Mouse (Mus musculus) spleen, adult 18-20 months (tissue): ENCODE measurements around the gene S1pr5.
"Not testable (repeated sequence)": the region's sequence is repeated elsewhere in the genome, so short reads cannot be mapped to it uniquely, and the experiment has no call there.

Experiments
- DNase-seq, 2 experiments: peaks; one replicate each; pipeline ENCODE4 v3.0.0; 2022; ENCODE audit warnings: mixed read lengths in 2 of 2

The S1pr5 gene

DNA sequence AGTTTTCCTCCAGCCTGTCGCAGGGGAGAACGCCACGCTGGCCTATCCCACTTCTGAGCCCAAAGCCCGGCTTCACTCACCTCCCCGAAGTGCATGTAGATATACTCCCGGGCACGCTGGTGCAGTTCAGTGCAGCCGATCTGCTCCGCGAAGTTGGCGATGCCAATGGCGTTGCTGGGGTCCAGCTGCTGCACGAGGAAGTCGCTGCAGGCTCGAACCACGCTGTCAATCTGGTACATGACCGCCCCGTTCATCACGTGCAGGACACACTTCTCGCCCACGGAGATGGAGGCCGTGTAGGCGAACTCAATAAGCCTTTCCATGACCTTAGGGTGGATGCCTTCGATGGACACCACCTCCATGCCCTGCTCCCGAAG is 11.3 kb downstream of the S1pr5 start:
- peak in 1 of 2 experiments; percentile 17 for DNase-seq

DNA sequence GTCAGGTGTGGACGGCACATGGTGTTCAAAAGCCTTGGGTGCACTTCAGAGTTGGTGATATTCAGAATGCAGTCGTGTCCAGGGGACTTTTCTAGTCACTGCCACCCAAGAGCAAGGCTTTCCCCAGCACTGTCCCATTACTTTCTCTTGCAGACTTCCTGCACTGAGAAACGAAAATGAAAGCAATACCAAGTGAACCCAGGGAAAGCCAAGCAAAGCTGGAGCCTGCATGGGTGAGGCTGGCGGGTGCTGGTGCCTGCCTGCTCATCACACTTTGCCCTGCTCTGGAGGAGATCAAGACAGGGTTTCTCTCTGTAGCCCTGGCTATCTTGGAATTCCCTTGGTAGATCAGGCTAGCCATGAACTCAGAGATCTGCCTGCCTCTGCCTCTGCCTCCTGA is 12.9 kb downstream of the S1pr5 start:
- DNase-seq: peak in 1 of 2 experiments; percentile 18

DNA sequence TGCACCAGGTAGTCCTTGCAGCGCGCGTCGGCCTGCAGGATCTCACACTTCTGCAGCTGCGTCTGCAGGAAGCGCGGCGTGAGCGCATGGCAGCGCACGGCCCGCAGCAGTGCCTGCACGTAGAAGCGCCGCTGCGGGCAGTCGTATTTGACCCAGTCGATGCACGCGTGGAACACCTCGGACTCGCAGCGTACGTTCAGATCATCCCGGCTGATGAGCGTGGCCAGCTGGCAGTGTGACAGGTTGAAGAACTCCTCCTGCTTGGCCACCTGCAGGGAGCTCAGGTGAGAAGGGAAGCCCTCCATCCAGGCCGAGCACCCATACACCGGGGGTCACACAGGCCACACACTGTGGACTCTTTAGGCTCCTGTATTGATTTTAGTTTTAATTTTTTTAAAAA is 14.4 kb downstream of the S1pr5 start:
- no peak for DNase-seq

DNA sequence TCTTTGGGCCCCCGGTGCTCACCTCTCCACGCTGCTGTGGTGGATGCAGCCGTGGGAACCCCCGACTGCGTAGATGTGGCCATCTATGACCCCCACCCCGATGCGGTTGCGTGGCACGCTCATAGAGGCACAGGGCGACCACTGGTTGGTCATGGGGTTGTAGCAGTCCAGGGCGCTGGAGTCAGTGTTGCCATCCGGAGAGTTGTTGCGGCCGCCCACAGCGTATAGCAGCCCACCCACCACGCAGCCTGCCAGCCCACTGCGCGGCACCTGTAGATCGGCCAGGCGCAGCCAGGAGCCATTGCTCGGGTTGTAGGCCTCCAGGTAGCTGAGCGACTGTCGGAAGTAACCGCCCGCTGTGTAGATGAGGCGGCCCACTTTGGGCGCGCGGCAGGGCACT is 14.9 kb downstream of the S1pr5 start:
- DNase-seq: no peak

GRCm38 (mm10) chr9:21232867-21233266 is 15.4 kb downstream of the S1pr5 start:
- DNase-seq: no peak

DNA sequence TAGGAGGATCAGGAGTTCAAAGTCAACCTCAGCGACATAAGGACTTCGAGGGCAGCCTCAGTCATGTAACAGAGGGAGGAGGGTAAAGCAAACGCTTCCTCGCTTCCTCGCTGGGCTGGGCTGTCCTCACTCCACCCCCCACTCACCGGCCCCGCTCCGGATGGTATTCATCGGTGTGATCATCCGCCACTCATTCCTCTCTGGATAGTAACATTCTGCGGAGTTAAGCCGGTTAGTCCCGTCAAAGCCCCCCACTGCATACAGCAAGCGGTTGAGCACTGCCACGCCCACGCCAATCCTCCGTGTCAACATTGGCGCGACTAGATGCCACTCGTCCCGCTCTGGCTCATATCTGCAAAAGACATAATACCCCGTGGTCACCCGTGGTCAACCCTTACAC is 16.7 kb downstream of the S1pr5 start:
- no peak for DNase-seq

DNA sequence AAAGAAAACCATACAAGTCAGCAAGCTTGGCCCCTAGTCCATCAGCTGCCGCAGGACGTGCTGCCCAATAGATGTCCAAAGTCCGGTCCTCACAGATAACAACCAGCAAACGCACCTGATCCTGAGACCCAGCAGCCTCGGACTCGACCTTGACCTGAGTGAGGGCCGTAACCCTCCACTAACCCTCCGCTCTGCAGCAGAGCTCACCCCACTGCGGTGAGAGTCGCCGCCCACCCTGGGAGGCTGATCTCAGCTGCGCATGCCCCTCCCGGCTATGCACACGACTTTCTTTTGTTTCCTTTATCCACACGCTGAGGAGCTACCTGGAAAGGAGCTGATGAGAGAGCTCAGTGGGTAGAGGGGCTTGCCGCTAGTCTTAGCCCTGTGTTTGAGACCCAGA is 20.9 kb downstream of the S1pr5 start:
- no peak for DNase-seq

DNA sequence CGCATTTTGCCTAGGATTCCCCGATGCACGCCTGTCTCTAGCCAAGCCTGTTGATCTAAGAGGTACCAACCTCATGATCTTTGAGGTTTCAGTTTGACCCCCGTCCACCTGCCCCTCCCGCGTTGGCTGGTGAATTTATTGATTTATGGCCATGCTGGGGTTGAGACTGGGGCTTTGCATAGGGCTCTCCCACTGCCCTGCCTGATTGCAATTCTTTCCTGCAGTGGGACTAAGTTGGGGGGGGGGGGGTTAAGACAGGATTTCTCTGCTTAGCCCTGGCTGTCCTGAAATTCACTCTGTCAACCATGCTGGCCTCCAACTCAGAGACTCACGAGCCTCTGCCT is 22.9 kb downstream of the S1pr5 start:
- no peak for DNase-seq

DNA sequence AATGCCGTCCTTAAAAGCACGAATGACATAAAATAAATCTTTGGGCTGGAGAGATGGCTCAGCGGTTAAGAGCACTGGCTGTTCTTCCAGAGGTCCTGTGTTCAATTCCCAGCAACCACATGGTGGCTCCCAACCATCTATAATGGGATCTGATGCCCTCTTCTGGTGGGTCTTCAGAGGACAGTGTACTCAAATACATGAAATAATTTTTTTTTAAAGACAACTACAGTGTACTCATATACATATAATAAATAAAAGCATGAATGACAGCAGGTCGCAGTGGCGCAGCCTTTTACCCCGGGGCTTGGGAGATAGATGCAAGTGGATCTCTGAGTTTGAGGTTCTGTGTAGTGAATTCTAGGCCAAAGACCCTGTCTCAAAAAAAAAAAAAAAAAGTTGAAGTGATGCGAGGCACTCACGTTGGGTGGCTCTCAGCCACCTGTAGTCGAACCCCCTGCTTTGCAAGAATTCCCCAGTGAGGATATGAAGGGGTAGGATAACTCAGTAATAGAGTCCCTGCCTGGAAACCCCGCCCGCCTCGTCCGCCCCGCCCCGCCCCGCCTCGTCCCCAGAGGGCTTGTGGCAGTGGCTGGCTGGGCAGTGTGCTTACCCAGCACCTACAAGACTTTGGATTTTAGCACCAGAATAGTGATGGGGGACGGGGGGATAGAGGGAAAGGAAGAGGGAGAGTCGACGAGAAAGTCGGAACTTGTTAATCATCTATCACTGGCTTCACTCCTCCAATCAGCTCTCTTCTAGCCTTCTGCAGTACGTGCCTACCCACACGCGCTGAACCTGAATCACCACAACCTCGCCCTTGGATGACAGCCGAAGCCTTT is 23.4 kb downstream of the S1pr5 start:
- peak in 1 of 2 experiments; percentile 41 for DNase-seq

GRCm38 (mm10) chr9:21223906-21224305 is 24.3 kb downstream of the S1pr5 start:
- DNase-seq: no peak

DNA sequence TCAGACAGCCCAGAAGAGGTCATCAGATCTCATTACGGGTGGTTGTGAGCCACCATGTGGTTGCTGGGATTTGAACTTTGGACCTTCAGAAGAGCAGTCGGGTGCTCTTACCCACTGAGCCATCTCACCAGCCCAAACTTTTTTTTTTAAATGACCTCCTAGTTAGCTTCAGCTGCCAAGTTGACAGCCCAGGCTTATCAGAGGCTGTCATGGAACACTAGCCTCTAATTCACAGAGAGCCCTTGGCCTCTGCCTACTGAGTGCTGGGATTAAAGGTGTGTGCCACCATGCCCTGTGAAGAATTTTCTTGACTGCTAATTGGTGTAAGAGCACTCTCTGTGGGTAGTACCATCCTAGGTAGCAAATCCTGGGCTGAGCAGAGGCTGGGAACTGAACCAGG is 24.8 kb downstream of the S1pr5 start:
- DNase-seq: not testable (repeated sequence)

DNA sequence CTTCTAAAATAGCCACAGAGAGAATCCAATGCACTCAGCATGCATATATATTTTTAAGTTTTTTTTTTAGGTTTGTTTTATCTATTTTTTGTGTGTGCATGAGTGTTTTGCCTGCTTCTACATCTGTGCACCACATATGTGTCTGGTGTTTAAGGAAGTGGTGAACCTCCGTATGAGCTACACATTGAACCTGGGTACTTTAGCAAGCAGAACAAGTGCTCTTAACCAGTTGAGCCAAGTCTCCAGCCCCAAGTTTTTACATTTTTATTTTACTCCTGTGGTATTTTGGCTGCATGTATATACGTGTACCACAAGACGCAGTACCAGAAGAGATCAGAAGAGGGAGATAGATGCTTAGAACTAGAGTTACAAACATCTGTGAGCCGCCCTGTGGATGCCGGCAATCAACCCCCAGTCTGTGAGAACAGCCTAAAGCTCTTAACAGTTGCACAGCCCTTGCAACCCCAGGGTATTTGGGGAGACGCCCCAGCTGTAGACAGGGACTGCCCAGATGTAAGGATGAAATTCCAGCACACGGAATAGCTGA is 26.8 kb downstream of the S1pr5 start:
- no peak for DNase-seq

GRCm38 (mm10) chr9:21220490-21221382 is 27.5 kb downstream of the S1pr5 start:
- DNase-seq: peak; percentile 91 to 95

GRCm38 (mm10) chr9:21219820-21220219 is 28.4 kb downstream of the S1pr5 start:
- DNase-seq: no peak

DNA sequence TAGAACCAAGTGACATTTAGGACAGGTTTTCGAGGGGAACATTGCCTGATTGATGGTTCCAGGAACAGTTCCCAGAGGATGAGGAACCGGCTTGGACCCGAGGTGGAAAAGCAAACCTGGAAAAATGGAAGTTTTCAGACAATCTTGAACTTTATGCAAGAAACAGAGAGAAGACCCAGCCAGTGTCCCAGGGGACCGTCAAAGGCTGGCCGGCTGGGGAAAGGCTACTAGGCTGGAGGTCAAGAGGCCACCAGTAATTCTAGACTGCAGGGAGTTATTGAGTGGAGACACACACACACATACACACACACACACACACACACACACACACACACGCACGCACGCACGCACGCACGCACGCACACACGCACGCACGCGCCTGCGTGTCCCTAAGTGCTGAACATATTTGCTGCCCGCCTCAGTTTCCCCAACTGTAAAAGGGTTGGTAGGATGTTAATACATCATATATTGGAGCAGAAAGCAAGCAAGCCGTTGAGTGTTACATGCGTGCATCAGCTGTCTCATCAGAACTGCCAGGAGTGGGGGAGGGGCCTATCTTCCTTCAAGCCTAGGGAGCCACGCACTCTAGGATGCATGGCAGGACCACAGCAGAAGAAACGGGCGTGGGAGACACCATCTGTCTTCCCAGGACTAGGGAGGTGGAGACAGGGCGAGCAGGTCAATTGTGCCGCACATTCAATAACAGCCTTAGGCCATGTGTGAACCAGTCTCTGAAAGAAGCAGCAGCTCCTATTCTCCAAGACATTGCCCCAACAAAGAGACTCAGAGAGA is 32.0 kb downstream of the S1pr5 start:
- no peak for DNase-seq

DNA sequence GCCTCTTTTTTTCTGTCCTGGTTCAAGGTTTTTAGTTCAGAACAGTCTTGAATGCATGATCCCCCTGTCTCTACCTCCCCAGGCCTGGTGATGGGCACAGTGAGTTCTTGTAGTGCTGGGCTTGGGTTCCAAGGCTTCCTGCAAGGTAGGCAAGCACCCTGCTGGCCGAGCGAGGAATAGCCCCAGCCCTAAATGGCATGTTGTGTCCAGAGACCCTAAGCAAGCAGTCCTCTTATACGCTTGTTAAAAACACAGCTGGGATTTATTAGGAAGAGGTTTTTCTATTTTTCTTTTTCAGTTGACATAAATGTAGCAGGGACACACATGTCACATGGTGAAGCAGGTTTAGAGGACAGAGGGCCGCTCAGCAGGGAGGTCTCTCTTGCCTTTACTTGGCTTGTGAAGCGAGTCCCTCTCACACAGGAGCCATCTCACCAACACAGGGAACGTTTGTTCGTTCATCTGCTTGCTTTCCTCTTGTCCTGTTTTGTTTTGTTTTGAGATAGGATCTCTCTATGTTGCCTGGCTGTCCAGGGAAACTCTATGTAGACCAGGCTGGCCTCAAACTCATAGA is 34.5 kb downstream of the S1pr5 start:
- no peak for DNase-seq

GRCm38 (mm10) chr9:21211624-21212023 is 36.6 kb downstream of the S1pr5 start:
- no peak for DNase-seq

DNA sequence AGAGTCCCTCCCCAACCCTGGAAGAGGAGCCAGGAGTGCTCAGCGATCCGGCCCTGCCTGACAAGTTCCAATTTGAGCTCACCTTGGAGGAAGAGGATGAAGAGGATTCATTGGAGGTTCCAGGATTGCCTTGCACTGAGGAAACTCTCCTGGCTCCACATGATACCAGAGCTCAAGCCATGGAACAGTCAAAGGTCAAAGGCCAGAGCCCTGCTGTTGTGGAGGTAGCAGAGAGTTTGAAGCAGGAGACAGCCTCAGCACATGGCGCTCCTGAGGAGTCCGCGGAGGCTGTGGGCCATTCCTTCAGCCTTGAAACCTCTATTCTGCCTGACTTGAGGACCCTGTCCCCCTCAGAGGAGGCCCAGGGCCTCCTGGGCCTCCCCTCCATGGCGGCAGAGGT is 37.4 kb downstream of the S1pr5 start:
- no peak for DNase-seq

- no peak for DNase-seq
Measured at GRCm38 (mm10) chr9:21208626-21209025, 39.6 kb downstream of the S1pr5 start.

- DNase-seq: no peak
Measured at GRCm38 (mm10) chr9:21206848-21207247, 41.4 kb downstream of the S1pr5 start.

DNA sequence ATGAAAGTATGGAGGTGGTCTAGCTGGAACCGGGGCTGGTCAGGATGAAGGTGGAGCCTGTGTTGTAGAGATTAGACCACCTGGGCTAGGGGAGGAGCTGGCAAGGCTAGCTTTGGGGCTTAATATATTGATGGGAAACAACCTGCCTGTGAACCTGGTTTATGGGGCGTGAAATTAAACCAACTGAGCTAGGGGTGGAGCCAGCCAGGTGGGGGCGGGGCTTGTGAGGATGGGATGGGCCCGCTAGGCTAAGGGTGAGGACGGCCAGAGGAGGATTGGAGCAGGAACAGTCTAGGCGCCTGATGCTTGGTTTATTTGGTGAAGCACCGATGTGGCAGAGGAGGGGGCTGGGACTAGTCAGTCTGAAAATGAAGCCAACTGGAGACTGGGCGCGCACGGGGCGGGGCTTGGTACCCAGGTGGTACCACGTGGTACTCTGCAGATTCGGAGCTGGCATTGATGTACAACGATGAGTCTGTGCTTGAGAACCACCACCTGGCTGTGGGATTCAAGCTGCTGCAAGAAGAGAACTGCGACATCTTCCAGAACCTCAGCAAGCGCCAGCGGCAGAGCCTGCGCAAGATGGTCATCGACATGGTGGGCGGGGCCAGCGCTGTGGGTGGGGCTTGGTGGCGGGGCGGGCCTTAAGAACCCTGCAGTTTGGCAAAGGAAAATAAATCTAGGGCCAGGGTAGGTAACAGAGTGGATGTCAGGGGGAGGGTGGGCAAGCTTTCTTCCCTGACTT is 43.5 kb downstream of the S1pr5 start:
- DNase-seq: peak; percentile 51 to 58

DNA sequence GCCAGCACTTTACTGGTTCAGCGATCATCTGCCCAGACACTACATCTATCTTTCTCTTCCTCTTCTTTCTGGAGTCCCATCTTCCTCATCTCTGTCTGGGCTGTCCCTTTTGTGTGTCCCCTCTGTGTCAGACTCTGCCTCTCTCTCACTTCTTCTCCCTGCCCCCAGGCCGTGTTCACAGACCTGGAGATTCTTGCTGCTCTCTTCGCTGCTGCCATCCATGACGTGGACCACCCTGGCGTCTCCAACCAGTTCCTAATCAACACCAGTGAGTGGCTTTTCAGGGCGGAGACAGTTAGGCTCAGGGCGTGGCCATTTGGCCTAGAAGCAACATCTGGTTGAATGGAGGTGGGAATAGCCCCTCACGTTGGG is 44.1 kb downstream of the S1pr5 start:
- DNase-seq: no peak
